Mouse (Mus musculus) embryo, embryonic 10 days (tissue): ENCODE data around the gene Tfdp2.
A peak's percentile ranks its signal among the peaks of the same experiment; 100 is the strongest.
"Not testable (repeated sequence)": the region's sequence is repeated elsewhere in the genome, so short reads cannot be mapped to it uniquely, and the experiment has no call there.

Experiments
- DNase-seq: peaks from one replicate; pipeline ENCODE4 v3.0.0-alpha.2; 2015; ENCODE audit warnings: low spot score

The Tfdp2 gene

GRCm38 (mm10) chr9:96299324-96300008, 103.4 kb downstream of the Tfdp2 start:
- DNase-seq = no peak

- no peak for DNase-seq
These were observed 112.7 kb downstream of the Tfdp2 start for GRCm38 (mm10) chr9:96308816-96309215.

- DNase-seq = no peak
These were observed 116.0 kb downstream of the Tfdp2 start for GRCm38 (mm10) chr9:96312074-96312473.

GRCm38 (mm10) chr9:96319333-96319732, 123.3 kb downstream of the Tfdp2 start:
- no peak for DNase-seq

GRCm38 (mm10) chr9:96320551-96320980, 124.5 kb downstream of the Tfdp2 start:
- no peak for DNase-seq

GRCm38 (mm10) chr9:96322411-96323152, 126.5 kb downstream of the Tfdp2 start:
- DNase-seq = no peak

- no peak for DNase-seq
These were observed 128.4 kb downstream of the Tfdp2 start for GRCm38 (mm10) chr9:96324502-96324901.

GRCm38 (mm10) chr9:96326496-96326923, 130.4 kb downstream of the Tfdp2 start:
- DNase-seq = no peak

GRCm38 (mm10) chr9:96328226-96328625, 132.2 kb downstream of the Tfdp2 start:
- no peak for DNase-seq

- DNase-seq = no peak
These were observed 135.1 kb downstream of the Tfdp2 start for GRCm38 (mm10) chr9:96331146-96331545.

- no peak for DNase-seq
These were observed 149.7 kb downstream of the Tfdp2 start for GRCm38 (mm10) chr9:96345750-96346149.

GRCm38 (mm10) chr9:96348885-96349284, 152.8 kb downstream of the Tfdp2 start:
- no peak for DNase-seq

GRCm38 (mm10) chr9:96350010-96350409, 153.9 kb downstream of the Tfdp2 start:
- peak; percentile 77 for DNase-seq

- DNase-seq = no peak
These were observed 154.4 kb downstream of the Tfdp2 start for GRCm38 (mm10) chr9:96350476-96350875.

GRCm38 (mm10) chr9:96351771-96352170, 155.7 kb downstream of the Tfdp2 start:
- not testable (repeated sequence) for DNase-seq

- no peak for DNase-seq
These were observed 157.2 kb downstream of the Tfdp2 start for GRCm38 (mm10) chr9:96353121-96353769.

- no peak for DNase-seq
These were observed 157.7 kb downstream of the Tfdp2 start for GRCm38 (mm10) chr9:96353799-96354198.

GRCm38 (mm10) chr9:96360056-96360455, 164.0 kb downstream of the Tfdp2 start:
- DNase-seq = no peak

- peak; percentile 49 for DNase-seq
These were observed 167.6 kb downstream of the Tfdp2 start for GRCm38 (mm10) chr9:96363581-96364140.

GRCm38 (mm10) chr9:96364141-96364838, 168.2 kb downstream of the Tfdp2 start, which contains the start of gene Atp1b3:
Gene Atp1b3 (minus strand): TSS chr9:96364442.
- DNase-seq = peak; percentile 95

- DNase-seq = no peak
These were observed 169.3 kb downstream of the Tfdp2 start for GRCm38 (mm10) chr9:96365271-96365872.
